Mouse (Mus musculus) embryonic facial prominence, embryonic 14.5 days (tissue): ENCODE measurements around the gene Impad1. TPM values are rescaled to one million over a fixed set of nuclear protein-coding genes. Genes with fewer than 3 reads are reported as not detected.

Experiments used
- ATAC-seq: fragments of 200-750 bp; cut with Nextera tagmentation; 2 replicates; pipeline ENCODE4 v1.8.0; 2017; ENCODE audit warnings: low read depth, moderate number of reproducible peaks, moderate TSS enrichment
- DNase-seq: peaks from one replicate; pipeline ENCODE4 v3.0.0-alpha.2; 2015; ENCODE audit warnings: low spot score
- H3K27ac ChIP-seq: fragments of 300-500 bp; sonication (generic); replicated peaks from 2 replicates; pipeline ENCODE4 v1.5.1; 2014; ENCODE audit warnings: low read depth, mild to moderate bottlenecking, low read length, moderate library complexity
- H3K27me3 ChIP-seq: fragments of 300-500 bp; sonication (generic); replicated peaks from 2 replicates; pipeline ENCODE4 v1.6.1; 2014; ENCODE audit warnings: low read length; ENCODE audit not compliant: control insufficient read depth, insufficient read depth
- H3K36me3 ChIP-seq: fragments of 300-500 bp; sonication (generic); 2 replicates; pipeline ENCODE4 v1.6.1; 2014; ENCODE audit warnings: low read length, mixed read lengths; ENCODE audit not compliant: control insufficient read depth, insufficient read depth
- H3K4me1 ChIP-seq: fragments of 300-500 bp; sonication (generic); 2 replicates; pipeline ENCODE4 v1.6.1; 2014; ENCODE audit warnings: antibody characterized with exemption, low read length; ENCODE audit not compliant: control insufficient read depth, insufficient read depth
- H3K4me2 ChIP-seq: fragments of 300-500 bp; sonication (generic); 2 replicates; pipeline ENCODE4 v1.6.1; 2014; ENCODE audit warnings: low read depth, mild to moderate bottlenecking, low read length, moderate library complexity, mixed read lengths
- H3K4me3 ChIP-seq: fragments of 300-500 bp; sonication (generic); 2 replicates; pipeline ENCODE4 v1.5.1; 2014; ENCODE audit warnings: low read depth, mild to moderate bottlenecking, low read length
- H3K9ac ChIP-seq: fragments of 300-500 bp; sonication (generic); 2 replicates; pipeline ENCODE4 v1.6.1; 2014; ENCODE audit warnings: low read depth, mild to moderate bottlenecking, low read length, moderate library complexity, mixed read lengths
- H3K9me3 ChIP-seq: fragments of 300-500 bp; sonication (generic); 2 replicates; pipeline ENCODE4 v1.6.1; 2016; ENCODE audit warnings: low read length; ENCODE audit not compliant: control insufficient read depth
- WGBS: fragments of 180-500 bp; shearing (Covaris S2); extraction: QIAGEN DNeasy Blood & Tissue Kit; methylation state at CpG from one replicate; pipeline ENCODE4 v1.1.7; 2014; 5-methylcytosine and 5-hydroxymethylcytosine counted together
- polyA plus RNA-seq: library from polyadenylated mRNA; unstranded; fragments of >200 nt; fragmentation: Nextera tagmentation; extraction: Ambion mirVana; gene quantifications from 2 replicates; pipeline ENCODE4 v1.2.1, GENCODE M21; 2014

Gene Impad1
- polyA plus RNA-seq, result 51.1 and 53.5 TPM in 2 replicates

GRCm38 (mm10) chr4:4792992-4793834, at the start of gene Impad1:
TSS of gene Impad1 (minus strand) at chr4:4793355.
- Histone ChIP-seq H3K27ac (peak within 1 kb of the TSS; percentile 86), H3K4me2 (peak within 1 kb of the TSS; percentile 62), H3K36me3 (0 out of 2 replicates have a peak, but pooled peaks cover 5% of the 10 kb centered on the region), H3K27me3 (no peaks in the 10 kb centered on the region), H3K9ac (peak within 1 kb of the TSS; percentile 97), H3K9me3 (peaks cover 14% of the 10 kb centered on the region; the same call in 1 of the 2 replicates), H3K4me3 (peak within 1 kb of the TSS; percentile 99), H3K4me1 (peaks cover 17% of the 10 kb centered on the region)
- 2% methylated on average over 36 of the region's 48 CpGs for WGBS
- DNase-seq (peak; percentile 85), ATAC-seq (peak; percentile 94)

GRCm38 (mm10) chr4:4840145-4840544, 47.0 kb upstream of the Impad1 start:
- Histone ChIP-seq H3K4me2 (no peak overlapping the region), H3K36me3 (no peaks in the 10 kb centered on the region), H3K9ac (no peak overlapping the region), H3K4me1 (no peaks in the 10 kb centered on the region), H3K27ac (no peak overlapping the region), H3K27me3 (no peaks in the 10 kb centered on the region), H3K9me3 (no peaks in the 10 kb centered on the region), H3K4me3 (no peak overlapping the region)
- no peak for ATAC-seq
- 74% methylated on average over 1 of the region's 1 CpGs for WGBS
- DNase-seq, result no peak

GRCm38 (mm10) chr4:4833789-4834295, 40.7 kb upstream of the Impad1 start:
- Histone ChIP-seq H3K4me2 (no peak overlapping the region), H3K4me3 (no peak overlapping the region), H3K4me1 (no peaks in the 10 kb centered on the region), H3K9me3 (no peaks in the 10 kb centered on the region), H3K27me3 (no peaks in the 10 kb centered on the region), H3K27ac (no peak overlapping the region), H3K9ac (no peak overlapping the region), H3K36me3 (no peaks in the 10 kb centered on the region)
- no peak for ATAC-seq
- WGBS, result 66% methylated on average over 5 of the region's 5 CpGs
- peak; percentile 25 for DNase-seq

GRCm38 (mm10) chr4:4828131-4828530, 35.0 kb upstream of the Impad1 start:
- 50% methylated on average over 2 of the region's 2 CpGs for WGBS
- Histone ChIP-seq H3K36me3 (no peaks in the 10 kb centered on the region), H3K4me2 (no peak overlapping the region), H3K4me3 (no peak overlapping the region), H3K27me3 (no peaks in the 10 kb centered on the region), H3K27ac (no peak overlapping the region), H3K4me1 (no peaks in the 10 kb centered on the region), H3K9me3 (no peaks in the 10 kb centered on the region), H3K9ac (no peak overlapping the region)
- ATAC-seq (no peak), DNase-seq (no peak)

GRCm38 (mm10) chr4:4822119-4822518, 29.0 kb upstream of the Impad1 start:
- H3K4me1 ChIP-seq, result no peaks in the 10 kb centered on the region
- no peaks in the 10 kb centered on the region for H3K27me3 ChIP-seq
- no peak overlapping the region for H3K4me3 ChIP-seq
- no peak overlapping the region for H3K9ac ChIP-seq
- H3K36me3 ChIP-seq, result no peaks in the 10 kb centered on the region
- ATAC-seq (peak; percentile 60; the same call in 1 of the 2 replicates), DNase-seq (peak; percentile 60)
- H3K9me3 ChIP-seq, result no peaks in the 10 kb centered on the region
- no peak overlapping the region for H3K4me2 ChIP-seq
- H3K27ac ChIP-seq, result no peak overlapping the region
- WGBS, result 57% methylated on average over 1 of the region's 1 CpGs

- H3K27me3 ChIP-seq, result no peaks in the 10 kb centered on the region
- peak overlapping the region; percentile 99 for H3K4me3 ChIP-seq
- H3K9me3 ChIP-seq, result peaks cover 15% of the 10 kb centered on the region; the same call in 1 of the 2 replicates
- H3K36me3 ChIP-seq, result peaks cover 5% of the 10 kb centered on the region; the same call in 1 of the 2 replicates
- H3K9ac ChIP-seq, result peak overlapping the region; percentile 97
- peak; percentile 77 for DNase-seq
- 2% methylated on average over 49 of the region's 61 CpGs for WGBS
- peaks cover 17% of the 10 kb centered on the region for H3K4me1 ChIP-seq
- H3K27ac ChIP-seq, result peak overlapping the region; percentile 86
- H3K4me2 ChIP-seq, result peak overlapping the region; percentile 62
- peak; percentile 80 for ATAC-seq
Measured at GRCm38 (mm10) chr4:4792141-4792991, 789 bp downstream of the Impad1 start.

- Histone ChIP-seq H3K9ac (peak overlapping the region; percentile 97; the same call in 1 of the 2 replicates), H3K27ac (no peak overlapping the region), H3K9me3 (peaks cover 15% of the 10 kb centered on the region; the same call in 1 of the 2 replicates), H3K36me3 (peaks cover 5% of the 10 kb centered on the region; the same call in 1 of the 2 replicates), H3K27me3 (no peaks in the 10 kb centered on the region), H3K4me1 (peaks cover 17% of the 10 kb centered on the region), H3K4me3 (peak overlapping the region; percentile 99), H3K4me2 (peak overlapping the region; percentile 62)
- DNase-seq, result no peak
- 62% methylated on average over 1 of the region's 1 CpGs for WGBS
- ATAC-seq, result no peak
Measured at GRCm38 (mm10) chr4:4791180-4791579, 2.0 kb downstream of the Impad1 start.

GRCm38 (mm10) chr4:4785169-4785568, 8.0 kb downstream of the Impad1 start:
- Histone ChIP-seq H3K9ac (no peak overlapping the region), H3K27me3 (no peaks in the 10 kb centered on the region), H3K4me1 (0 out of 2 replicates have a peak, but pooled peaks cover 1% of the 10 kb centered on the region), H3K4me2 (no peak overlapping the region), H3K9me3 (peaks cover 13% of the 10 kb centered on the region; the same call in 1 of the 2 replicates), H3K36me3 (peaks cover 21% of the 10 kb centered on the region), H3K4me3 (no peak overlapping the region), H3K27ac (no peak overlapping the region)
- WGBS, result 64% methylated on average over 2 of the region's 2 CpGs
- no peak for ATAC-seq
- DNase-seq, result no peak
